Mouse (Mus musculus): ENCODE results near the gene Rdh5.

GRCm38 (mm10) chr10:128904812-128905211 lies 17.9 kb downstream of the Rdh5 start:
- no peak for TF ChIP-seq CTCF (conservative IDR thresholded peaks at IDR 0.05; ENCODE audit: low read length)
- TF ChIP-seq POU5F1 (IDR thresholded peaks at IDR 0.05; ENCODE audit: borderline replicate concordance, low read length): no peak

Measured in E14TG2a.4 (cell line).